Mouse (Mus musculus) urinary bladder, postnatal 36 days (tissue): ENCODE measurements around the gene Gm20821.
"Not testable (repeated sequence)": the region's sequence is repeated elsewhere in the genome, so short reads cannot be mapped to it uniquely, and the experiment has no call there.

Source experiments
- DNase-seq, 2 experiments: peaks; one replicate each; pipeline ENCODE4 v3.0.0; 2022; ENCODE audit warnings: low spot score in 2 of 2, mixed read lengths in 1 of 2

The Gm20821 gene

DNA sequence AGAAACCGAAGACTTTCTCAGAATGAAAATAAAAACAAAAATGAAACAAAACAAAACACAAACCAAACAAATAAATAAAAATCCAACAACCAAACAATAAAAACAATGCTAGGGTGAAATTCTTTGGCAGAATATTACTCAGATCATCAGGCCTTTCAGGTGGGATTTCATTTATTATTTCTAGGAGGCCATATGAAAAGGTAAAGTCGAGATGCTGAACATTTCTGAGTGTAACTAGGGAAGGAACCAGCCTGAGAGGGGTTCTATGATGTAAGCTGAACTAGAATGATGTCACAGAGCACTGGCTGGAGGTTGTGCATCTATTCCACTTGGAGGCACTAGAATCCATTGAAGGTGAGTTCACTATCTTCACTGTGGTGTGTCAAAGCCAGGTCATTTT, at the start of gene Gm20821:
Gene Gm20821 (plus strand): TSS at position 301 of the 400 bp plus-strand sequence.
- not testable (repeated sequence) for DNase-seq
